Mouse (Mus musculus): ENCODE data around the gene Chid1.

The Chid1 gene

DNA sequence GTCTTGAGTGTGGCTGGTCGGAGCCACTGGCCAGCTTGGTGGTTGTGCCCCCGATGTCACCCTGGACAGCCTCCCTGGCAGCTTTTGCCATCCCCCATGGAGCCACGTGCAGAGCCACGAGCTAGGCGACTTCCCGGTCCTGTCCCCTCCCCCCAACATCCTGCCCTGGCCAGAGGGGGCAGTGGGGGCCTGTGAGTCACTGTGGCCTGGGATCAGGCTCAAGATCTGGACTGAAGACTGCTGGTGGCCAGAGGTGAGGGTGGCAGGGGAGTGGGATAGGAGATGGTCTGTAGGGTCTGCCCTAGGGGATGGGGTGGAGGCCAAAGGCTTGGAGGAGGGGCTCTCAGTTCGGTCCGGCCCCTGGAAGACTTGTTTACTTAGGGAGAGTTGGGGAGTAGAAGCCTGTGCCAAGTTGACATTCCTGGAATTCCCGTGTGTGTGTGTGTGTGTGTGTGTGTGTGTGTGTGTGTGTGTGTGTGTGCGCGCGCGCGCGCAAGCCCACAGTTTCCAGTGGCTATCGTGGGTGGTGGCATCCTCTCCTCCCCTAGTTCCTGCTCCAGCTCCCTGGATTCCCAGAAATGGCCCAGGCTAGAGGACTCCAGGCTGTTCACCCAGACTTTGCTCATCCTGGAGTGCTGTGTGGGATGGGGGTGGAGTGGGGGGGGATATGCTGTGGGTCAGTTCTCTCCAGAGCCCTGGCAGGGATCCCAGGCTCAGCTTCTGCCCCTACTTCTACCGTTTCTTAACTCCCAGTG lies 63.3 kb downstream of the Chid1 start:
- no peak for DNase-seq (ENCODE audit: low spot score)

DNA sequence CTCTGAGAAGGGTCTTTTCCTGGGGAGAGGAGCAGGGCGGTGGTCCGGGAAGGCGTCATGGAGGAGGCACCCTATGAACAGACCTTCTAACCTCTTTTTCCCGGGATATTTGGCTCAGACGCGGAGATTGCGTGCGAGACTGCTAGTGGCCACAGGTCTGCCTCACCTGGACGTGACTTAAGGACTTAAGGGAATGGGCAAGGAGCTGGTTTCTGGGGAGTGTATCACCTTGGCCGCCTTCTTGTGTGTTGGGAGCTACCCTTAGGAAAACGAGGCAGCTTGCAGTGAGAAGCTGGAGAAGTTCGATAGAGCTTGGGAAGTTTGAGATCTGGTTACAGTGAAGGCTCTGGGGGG lies 63.9 kb downstream of the Chid1 start:
- no peak for DNase-seq (ENCODE audit: low spot score)

DNA sequence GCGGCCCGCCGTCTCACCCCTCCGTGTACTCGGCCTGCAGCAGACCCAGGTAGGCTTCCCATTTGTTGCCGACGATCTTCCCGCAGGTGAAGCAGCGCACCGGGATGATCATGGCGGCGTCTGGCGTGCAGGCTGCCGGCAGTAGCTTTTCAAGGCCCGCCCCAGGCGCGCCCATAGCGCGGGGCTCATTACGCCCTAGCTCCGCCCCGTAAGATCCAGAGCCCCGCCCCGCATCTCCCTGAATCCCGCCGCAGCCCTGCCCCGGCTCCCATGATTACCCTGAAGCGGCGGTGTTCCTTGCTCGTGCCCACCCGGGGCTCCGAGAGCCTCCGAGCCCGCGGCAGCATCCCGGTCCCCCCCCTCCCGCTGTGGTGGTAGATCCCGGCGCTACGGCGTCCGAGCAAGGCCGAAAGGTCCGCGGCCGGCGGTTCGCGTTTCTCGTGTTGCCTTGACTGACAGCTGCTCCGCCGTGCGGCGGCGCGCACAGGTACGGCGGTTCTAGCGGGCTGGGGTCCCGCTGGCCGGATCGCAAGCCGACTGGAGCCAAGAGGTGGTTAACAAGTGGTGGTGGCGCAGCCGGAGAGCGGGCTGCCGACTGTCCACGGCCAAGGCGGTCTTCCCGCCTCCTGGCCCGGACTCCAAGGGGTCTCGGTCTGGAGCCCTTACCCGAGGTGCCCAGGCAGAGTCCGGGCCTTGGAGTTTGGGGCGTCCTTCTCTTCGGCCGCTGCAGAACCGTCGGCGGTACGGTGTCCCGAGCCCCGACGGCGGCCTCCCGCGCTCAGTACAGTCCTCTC lies 64.4 kb downstream of the Chid1 start, which contains the start of the genes Polr2l and Tspan4:
Gene Polr2l, minus strand, starts transcription at position 122 of the 794 bp plus-strand sequence.
Gene Tspan4, plus strand, starts transcription at position 230 of the 794 bp plus-strand sequence.
- DNase-seq (ENCODE audit: low spot score) = no peak

DNA sequence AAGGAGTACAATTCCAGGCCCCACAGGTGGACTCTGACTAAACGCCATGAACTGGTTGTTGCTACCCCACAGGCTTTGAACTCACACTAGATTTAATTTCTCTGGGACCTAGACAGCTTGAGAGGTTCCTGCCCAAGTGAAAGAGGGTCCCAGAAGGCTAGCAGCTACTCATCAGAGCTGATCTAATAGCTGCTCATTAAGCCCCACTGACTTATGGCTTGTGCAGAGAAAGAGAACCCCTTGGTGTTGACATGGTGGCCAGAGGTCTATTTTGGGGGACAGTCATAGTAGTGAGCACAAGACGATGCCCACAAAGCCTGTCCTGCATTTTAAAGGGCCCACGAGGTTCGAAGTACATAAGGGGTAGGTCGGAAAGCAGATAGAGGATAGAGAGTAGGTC lies 65.5 kb downstream of the Chid1 start:
- DNase-seq (ENCODE audit: low spot score) = no peak

DNA sequence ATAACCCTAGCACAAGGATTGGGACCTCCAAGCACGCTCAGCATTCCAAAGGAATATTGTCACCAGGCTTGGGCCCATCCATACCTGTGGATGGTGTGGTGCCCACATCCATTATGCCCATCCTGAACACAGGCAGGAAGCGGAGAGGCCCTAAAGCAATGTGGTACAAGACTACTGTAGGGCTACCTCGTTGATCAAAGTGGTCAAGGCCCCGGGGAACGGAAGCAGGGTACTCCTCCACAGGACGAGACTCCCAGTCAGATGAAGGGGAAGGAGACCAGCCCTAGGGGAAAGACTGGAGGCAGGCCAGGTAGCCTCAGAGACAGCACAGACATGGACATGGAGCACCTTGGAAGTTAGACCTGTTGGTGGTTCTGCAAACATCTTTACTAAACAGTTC lies 66.9 kb downstream of the Chid1 start:
- DNase-seq (ENCODE audit: low spot score) = no peak

DNA sequence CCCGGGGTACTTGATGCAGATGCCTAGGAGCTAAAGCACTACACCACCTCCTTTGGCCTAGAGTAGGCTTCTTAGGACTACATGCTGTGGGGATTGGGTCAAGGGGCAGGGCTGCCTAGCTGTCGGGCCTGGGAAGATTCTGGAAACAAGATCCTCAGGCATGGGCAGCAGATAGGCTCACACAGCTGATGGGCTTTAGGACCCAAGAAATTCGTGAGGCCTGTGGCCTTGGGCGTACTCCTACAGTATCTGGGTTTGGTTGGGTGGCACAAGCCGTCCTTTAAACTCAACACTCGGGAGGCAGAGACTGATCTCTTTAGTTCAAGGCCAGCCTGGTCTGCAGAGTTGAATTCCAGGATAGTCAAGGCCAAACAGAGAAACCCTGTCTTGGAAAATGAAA lies 67.4 kb downstream of the Chid1 start:
- no peak for DNase-seq (ENCODE audit: low spot score)

DNA sequence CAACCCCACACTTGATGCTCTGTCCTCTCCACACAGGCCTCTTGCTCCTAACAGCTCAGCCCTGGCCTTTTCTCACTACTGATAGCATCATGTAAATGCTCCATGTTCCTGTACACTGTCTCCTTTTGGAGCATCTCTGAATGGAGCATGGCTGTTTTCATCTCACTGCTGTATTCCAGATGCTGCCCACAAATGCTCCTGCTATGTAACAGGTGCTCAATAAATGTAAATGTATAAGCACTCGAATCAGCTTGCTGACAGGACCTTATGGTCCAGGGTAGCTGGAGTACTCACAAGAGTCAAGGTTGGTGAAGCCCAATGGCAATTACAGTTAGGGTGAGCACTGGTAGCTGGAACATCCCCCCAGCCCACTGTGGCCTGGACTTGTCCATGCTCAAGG lies 68.4 kb downstream of the Chid1 start:
- no peak for DNase-seq (ENCODE audit: low spot score)

DNA sequence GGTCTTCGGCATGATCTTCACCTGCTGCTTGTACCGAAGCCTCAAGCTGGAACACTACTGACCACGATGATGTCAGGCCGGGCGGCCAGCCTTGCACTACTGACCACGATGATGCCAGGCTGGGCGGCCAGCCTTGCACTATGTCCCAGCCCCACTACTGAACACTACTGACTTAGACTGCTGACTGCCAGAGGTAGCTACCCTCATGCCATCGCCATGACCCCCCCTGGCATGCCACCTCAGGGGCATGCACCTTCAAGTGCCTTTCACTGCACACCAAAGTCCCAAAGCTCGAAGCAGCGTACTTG lies 69.1 kb downstream of the Chid1 start:
- no peak for DNase-seq (ENCODE audit: low spot score)

DNA sequence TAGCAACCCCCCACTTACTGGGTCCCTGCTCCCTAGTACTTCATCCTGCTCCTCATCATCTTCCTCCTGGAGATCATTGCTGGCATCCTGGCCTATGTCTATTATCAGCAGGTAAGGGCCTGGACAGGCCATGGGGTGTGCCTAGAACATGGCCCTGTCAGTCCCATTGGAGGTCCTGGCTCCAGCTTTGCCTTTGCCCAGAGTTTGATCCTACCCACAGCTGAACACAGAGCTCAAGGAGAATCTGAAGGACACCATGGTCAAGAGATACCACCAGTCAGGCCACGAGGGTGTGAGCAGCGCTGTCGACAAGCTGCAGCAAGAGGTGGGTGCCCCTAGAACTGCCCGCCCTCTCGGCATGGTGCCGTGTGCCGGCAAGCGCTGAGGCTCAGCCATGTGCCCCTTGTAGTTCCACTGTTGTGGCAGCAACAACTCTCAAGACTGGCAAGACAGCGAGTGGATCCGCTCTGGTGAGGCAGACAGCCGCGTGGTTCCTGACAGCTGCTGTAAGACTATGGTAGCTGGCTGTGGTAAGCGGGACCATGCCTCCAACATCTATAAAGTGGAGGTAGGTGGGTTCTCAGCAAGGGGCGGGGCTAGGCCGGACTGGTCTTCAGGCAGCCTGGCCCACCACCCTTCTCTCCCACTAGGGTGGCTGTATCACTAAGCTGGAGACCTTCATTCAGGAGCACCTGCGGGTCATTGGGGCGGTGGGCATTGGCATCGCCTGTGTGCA lies 69.6 kb downstream of the Chid1 start:
- DNase-seq (ENCODE audit: low spot score) = no peak

DNA sequence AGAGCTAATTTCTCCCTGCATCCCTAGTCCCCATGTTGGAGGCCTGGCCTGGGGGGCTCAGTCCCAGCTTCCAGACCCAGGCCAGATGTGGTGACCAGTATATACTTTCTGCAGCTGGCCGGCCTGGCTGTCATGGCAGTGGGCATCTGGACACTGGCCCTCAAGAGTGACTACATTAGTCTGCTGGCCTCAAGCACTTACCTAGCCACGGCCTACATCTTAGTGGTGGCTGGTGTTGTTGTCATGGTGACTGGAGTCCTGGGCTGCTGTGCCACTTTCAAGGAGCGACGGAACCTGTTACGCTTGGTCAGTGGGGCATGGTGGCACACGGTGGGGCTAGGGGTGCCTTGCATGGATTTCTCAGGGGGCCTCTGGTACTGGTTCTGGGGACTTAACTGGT lies 70.3 kb downstream of the Chid1 start:
- DNase-seq (ENCODE audit: low spot score) = no peak

DNA sequence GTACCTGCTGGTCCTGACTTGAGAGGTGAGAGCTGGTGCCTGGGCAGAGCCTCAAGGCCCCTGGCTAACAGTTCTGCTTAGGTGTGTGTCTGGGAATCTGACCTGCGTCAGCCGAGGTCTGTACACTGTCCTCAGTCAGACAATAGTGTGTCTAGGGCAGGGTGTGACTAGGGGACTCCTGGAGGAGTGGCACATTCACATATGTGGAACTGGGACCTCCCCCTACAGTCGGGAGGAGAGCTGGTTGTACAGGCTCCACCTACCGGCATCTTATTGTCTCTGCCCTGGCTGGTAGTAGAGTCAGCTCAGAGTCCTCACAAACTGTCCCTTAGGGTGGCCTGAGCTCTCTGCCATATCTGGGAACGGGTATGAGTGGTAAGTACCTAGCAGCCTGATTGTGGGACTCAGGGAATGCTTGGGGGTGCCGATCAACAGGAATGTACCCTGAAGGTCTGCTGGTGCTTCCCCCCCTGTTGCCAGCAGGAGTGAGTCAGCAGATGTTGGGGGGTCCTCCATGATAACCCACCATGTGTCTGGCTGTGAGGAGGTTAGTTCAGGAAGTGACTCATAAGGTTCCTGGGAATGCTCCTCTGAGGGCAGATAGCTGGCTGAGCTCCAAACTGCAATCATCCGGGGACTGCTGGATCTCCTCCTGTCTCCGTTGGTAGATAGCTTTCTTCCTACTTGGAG lies 71.0 kb downstream of the Chid1 start:
- no peak for DNase-seq (ENCODE audit: low spot score)

DNA sequence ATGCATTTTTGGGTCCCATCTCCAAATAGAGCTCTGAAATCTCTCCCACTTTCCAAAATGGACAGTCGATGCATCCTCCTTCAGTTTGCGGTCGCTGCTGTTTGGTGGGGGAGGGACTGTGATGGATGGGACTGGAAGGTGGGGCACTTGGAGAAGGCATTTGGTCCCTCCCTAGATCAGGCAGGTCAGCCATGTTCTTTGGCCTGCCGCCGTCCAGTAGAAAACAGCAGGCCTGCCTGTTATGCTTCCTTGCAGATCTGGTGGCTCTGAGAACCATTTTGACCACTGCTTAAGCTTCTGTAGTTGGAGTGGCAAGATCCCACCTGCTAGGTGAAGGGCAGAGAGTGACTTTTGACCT lies 71.5 kb downstream of the Chid1 start:
- DNase-seq (ENCODE audit: low spot score) = no peak

DNA sequence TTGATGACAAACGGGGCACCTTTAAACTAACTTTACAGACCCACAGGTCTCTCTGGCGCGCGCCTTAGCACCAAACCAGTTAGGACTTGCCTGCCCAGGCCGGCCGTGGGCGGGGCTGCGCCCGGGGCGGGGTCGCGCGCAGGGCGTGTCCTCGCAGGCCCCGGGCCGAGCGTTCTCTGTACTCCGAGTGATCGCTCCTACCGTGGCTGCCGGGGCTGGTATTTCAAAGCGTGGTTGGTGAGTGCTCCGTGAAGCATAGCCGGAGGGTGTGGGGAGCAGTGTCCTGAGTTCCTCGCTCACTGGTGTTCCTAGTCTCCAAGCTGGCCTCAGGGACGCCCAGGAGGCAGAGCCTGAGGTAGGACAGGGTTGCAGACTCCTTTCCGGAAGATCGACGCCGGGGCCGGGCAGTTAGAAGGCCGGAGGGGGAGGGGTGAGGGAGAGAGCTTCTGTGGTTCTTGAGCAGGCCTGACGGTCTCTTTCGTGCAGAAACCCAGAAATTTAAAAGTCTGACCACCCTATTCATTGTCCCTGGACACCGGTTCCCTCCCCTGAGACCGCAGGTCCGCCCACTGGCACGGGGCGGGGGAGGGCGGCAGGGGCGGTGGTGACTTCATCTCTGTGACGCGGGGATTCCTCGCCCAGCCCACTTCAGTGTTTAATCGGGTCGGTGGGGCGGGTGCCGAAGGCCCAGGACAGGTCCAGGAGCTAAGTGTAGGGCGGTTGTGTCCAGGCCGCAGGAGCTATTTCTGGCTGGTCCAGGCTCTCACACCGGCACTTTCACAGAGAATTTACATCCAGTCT lies 72.2 kb downstream of the Chid1 start, which contains the start of gene Cd151:
Gene Cd151, plus strand, starts transcription at position 163 of the 801 bp plus-strand sequence.
- no peak for DNase-seq (ENCODE audit: low spot score)

DNA sequence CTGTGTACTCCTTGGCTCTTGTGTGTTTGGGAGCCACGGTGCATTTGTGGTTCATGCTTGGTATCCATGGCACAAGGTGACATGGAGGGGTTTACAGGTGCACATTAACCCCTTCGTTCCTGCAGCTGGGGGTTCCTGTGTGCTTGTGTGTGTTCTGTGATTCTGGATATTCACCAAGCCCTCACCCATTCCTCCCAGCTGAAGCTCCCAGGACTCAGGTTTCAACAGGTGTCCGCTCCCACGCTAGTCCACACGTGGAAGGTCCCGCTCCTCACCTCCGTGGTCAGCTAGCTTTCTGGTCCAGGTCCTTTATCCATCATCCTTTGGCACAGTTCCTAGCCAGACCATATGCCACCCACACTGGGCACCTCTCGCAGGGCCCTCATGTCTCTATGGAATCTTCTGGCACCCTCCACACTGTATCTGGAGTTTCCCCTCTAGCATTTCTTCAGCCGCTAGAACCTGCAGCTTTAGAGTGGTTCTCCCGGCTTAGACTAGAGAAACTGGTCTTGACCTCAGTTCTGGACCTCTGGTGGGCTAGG lies 73.0 kb downstream of the Chid1 start:
- no peak for DNase-seq (ENCODE audit: low spot score)

DNA sequence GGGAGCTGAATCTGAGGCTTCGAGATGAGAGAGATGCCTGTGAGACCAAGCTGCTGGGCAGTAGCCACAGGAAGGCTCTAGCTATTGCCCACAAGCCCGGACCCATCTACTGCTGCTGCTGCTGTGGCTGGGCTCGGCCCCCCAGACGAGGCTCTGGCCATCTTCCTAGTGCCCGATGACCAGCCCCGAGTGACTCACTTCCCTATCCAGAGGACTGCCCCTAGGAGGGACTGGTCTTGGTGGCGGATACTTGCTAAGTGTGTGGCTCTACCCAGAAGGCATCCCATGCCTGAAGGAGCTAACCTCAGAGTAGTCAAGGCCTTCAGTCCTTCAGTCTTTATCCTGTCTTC lies 73.6 kb downstream of the Chid1 start:
- no peak for DNase-seq (ENCODE audit: low spot score)

DNA sequence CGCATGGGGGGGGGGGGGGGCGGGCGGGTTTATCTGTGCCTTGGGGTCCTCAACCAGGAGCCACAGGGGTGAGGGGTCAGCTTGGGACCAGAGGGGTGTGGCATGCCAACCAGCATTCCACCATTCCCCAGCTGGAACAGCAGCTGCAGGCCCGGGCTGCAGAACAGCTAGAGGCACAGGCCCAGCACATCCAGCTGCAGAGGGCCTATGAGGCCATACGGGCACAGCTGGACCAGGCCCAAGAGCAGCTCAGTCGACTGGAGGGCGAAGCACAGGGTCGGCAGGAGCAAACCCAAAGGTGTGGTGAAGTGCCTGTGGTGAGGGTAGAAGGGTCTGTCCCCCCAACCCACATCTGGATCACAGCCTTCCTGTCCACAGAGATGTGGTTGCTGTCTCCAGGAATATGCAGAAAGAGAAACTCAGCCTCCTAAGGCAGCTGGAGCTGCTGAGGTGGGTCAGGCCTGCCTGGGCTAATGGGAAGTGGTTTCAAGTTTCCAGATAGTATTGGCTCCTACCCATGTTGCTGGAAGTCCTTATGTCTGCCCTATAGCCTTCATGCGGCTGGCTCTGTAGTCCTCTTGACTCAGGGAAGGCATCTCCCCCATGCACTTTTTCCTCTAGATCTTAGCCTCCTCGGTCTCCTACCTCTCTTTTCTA lies 74.1 kb downstream of the Chid1 start:
- DNase-seq (ENCODE audit: low spot score) = no peak

DNA sequence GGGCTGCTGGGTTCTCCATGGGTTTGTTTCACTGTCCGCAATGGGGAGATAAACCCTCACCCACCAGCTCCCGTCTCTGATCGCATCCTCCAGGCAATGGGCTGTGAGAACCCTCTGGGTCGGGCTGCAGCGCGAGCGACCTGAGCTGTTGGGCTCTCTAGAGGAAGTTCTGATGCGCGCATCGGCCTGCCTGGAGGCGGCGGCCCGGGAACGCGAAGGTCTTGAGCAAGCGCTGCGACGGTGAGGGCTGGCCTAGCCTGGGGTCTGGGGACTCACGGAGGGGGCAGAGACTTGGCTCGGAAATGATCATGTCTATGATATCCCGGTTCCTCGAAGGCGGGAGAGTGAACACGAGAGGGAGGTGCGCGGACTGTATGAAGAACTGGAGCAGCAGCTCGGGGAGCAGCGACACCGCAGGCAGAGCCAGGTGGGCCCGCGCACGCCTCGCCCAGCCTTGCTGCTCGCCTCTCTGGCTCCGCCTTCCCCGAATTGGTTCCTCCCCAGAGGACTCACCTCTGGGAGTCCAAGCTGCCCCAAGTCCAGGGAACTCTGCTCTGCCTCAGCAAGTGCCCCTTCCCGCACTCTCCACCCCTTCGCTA lies 75.0 kb downstream of the Chid1 start:
- DNase-seq (ENCODE audit: low spot score) = no peak

DNA sequence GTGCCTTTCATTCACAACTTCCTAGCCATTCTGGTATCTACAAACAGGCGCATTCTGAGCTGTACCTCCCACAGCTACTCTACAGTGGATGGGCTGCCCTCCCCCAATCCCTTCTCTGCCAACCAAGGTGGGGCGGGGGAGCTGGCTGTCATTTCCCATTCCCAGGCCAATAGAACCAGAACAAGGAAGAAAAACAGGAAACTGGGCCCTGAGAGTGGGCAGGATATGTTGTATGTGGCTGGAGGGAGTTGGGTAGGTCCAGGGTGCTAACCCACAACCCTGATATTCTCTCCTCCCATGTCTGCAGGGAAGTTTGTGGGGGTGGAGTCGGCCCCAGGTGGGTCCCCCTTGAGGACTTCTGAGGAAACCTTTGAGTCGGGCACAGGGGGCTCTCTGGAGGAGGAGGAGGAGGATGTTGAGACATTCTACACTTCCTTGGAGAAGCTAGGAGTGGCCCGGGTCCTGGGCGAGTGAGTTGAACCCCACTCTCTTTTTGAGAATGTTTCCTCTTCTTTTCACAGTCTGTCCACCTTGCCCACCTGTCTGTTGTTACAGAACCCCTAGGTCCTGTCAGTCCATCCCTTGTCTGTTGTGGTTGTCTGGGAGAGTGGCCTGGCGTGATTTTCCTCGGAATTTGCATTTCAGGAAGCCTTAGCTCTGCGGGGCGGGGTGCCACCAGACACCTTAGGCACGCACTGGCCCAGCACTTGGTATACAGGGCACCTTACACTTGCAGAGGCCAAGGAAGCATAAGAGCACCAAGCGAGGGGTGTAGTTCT lies 75.6 kb downstream of the Chid1 start:
- no peak for DNase-seq (ENCODE audit: low spot score)

DNA sequence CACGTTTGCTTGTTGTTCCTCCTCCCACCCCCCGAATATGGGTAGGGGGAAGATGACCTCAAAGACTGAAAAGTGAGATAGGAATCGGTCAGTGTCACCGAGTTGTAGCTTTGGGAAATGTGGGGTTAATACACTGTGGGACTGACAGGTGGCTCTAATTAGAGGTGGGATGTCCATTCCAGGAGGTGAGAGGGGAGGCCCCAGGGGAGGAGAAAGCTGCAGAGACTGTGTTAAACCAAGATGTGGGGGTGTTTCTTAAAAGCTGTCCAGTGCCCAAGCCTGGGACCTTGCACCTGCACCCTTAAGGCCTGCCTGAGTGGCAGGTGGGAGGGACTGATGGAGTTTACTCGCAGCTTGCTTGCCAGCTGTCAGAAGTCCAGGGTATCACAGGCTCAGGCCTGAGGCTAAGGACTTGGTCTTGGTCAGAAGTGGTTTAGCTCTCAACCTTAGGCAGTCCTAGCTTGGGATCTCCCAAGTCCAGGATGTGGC lies 77.3 kb downstream of the Chid1 start:
- DNase-seq (ENCODE audit: low spot score) = no peak
